Mouse (Mus musculus): ENCODE results near the gene Cracr2b. TPM values are rescaled to one million over a fixed set of nuclear protein-coding genes. Genes with fewer than 3 reads are reported as not detected.

Gene Cracr2b
- total and polyA plus RNA-seq, 3 experiments, result not detected

- dilution Hi-C loops (cut with MboI; ENCODE audit: extremely low pct_ligation_motif_present, extremely low pct_unique_long_range_greater_than_20kb, low sequenced_read_pairs) (no loop called here), in situ Hi-C loops (cut with MboI; ENCODE audit: low pct_ligation_motif_present, low pct_unique_long_range_greater_than_20kb, low sequenced_read_pairs) (no loop called here)
- Histone ChIP-seq H3K27me3 (replicated peaks) (no peaks in the 10 kb centered on the region), H3K9me3 (replicated peaks; ENCODE audit: low read length) (no peaks in the 10 kb centered on the region), H3K4me1 (ENCODE audit: control insufficient read depth in 1 of 2, insufficient read depth in 2 of 2) (peaks cover 11 to 26% of the 10 kb centered on the region in 2 experiments), H3K36me3 (replicated peaks in 1 of 2; ENCODE audit: control insufficient read depth in 1 of 2, insufficient read depth in 1 of 2, low read length in 1 of 2) (peaks cover 23 to 44% of the 10 kb centered on the region in 2 experiments), H3K9ac (ENCODE audit: insufficient read depth, low read depth) (no peak overlapping the region), H3K79me2 (replicated peaks; ENCODE audit: control insufficient read depth, extremely low read depth, insufficient read depth, poor library complexity, severe bottlenecking) (no peaks in the 10 kb centered on the region), H3K4me2 (ENCODE audit: insufficient read depth, low read depth, poor library complexity, severe bottlenecking) (no peak overlapping the region), H3K27ac (ENCODE audit: insufficient read depth, low read depth) (no peak overlapping the region), H3K4me3 (replicated peaks in 1 of 3; ENCODE audit: low read depth in 2 of 3, low read length in 2 of 3, poor library complexity in 1 of 3) (no peak overlapping the region)
- DNase-seq (ENCODE audit: extremely low read depth), result no peak
- TF ChIP-seq ZC3H11A (IDR thresholded peaks at IDR 0.05; ENCODE audit: low read depth, low read length) (no peak), MEF2A (IDR thresholded peaks at IDR 0.05; ENCODE audit: borderline replicate concordance, low read depth, low read length) (no peak), ZNF384 (IDR thresholded peaks at IDR 0.05; ENCODE audit: low read depth, low read length) (no peak), RAD21 (IDR thresholded peaks at IDR 0.05; ENCODE audit: low read depth, low read length) (no peak), ZKSCAN1 (IDR thresholded peaks at IDR 0.05; ENCODE audit: borderline replicate concordance, low read depth, low read length) (no peak), HCFC1 (IDR thresholded peaks at IDR 0.05; ENCODE audit: low read depth, low read length) (no peak), MAFK (IDR thresholded peaks at IDR 0.05; ENCODE audit: insufficient replicate concordance, low read length) (no peak), MYC (IDR thresholded peaks at IDR 0.05; ENCODE audit: low read depth, low read length) (no peak), NELFE (IDR thresholded peaks at IDR 0.05; ENCODE audit: low read depth, low read length) (no peak), MAX (IDR thresholded peaks at IDR 0.05; ENCODE audit: low read length) (no peak), BHLHE40 (IDR thresholded peaks at IDR 0.05; ENCODE audit: low read depth, low read length) (no peak), USF2 (conservative IDR thresholded peaks at IDR 0.05; ENCODE audit: low read depth, low read length) (no peak), POLR2A (IDR thresholded peaks at IDR 0.05; ENCODE audit: low read depth, low read length) (no peak), SIN3A (IDR thresholded peaks at IDR 0.05; ENCODE audit: low read length) (no peak), MAZ (IDR thresholded peaks at IDR 0.05; ENCODE audit: low read depth, low read length) (no peak), RCOR1 (conservative IDR thresholded peaks at IDR 0.05; ENCODE audit: low read depth, low read length) (no peak), SMC3 (IDR thresholded peaks at IDR 0.05; ENCODE audit: low read depth, low read length) (no peak), UBTF (IDR thresholded peaks at IDR 0.05; ENCODE audit: low read depth, low read length) (no peak), PAX5 (IDR thresholded peaks at IDR 0.05; ENCODE audit: low read length) (no peak)
Observed at GRCm38 (mm10) chr7:141457236-141457635, 3.7 kb upstream of the Cracr2b start.

GRCm38 (mm10) chr7:141457986-141458660 lies 2.8 kb upstream of the Cracr2b start:
- H3K4me2 ChIP-seq (ENCODE audit: insufficient read depth, low read depth, poor library complexity, severe bottlenecking), result no peak overlapping the region
- no peak overlapping the region for H3K4me3 ChIP-seq (replicated peaks in 1 of 3; ENCODE audit: low read depth in 2 of 3, low read length in 2 of 3, poor library complexity in 1 of 3)
- peaks cover 11 to 29% of the 10 kb centered on the region in 2 experiments for H3K4me1 ChIP-seq (ENCODE audit: control insufficient read depth in 1 of 2, insufficient read depth in 2 of 2)
- H3K9ac ChIP-seq (ENCODE audit: insufficient read depth, low read depth), result no peak overlapping the region
- no peak overlapping the region for H3K27ac ChIP-seq (ENCODE audit: insufficient read depth, low read depth)
- H3K36me3 ChIP-seq (replicated peaks in 1 of 2; ENCODE audit: control insufficient read depth in 1 of 2, insufficient read depth in 1 of 2, low read length in 1 of 2), result peaks cover 22 to 43% of the 10 kb centered on the region in 2 experiments
- dilution Hi-C loops (cut with MboI; ENCODE audit: extremely low pct_ligation_motif_present, extremely low pct_unique_long_range_greater_than_20kb, low sequenced_read_pairs), result no loop called here
- no peaks in the 10 kb centered on the region for H3K9me3 ChIP-seq (replicated peaks; ENCODE audit: low read length)
- H3K27me3 ChIP-seq (replicated peaks), result no peaks in the 10 kb centered on the region
- in situ Hi-C loops (cut with MboI; ENCODE audit: low pct_ligation_motif_present, low pct_unique_long_range_greater_than_20kb, low sequenced_read_pairs), result no loop called here
- H3K79me2 ChIP-seq (replicated peaks; ENCODE audit: control insufficient read depth, extremely low read depth, insufficient read depth, poor library complexity, severe bottlenecking), result no peaks in the 10 kb centered on the region
- no peak for DNase-seq (ENCODE audit: extremely low read depth)
- TF ChIP-seq SMC3 (IDR thresholded peaks at IDR 0.05; ENCODE audit: low read depth, low read length), result peak; percentile 44
- peak; percentile 58 for TF ChIP-seq RAD21 (IDR thresholded peaks at IDR 0.05; ENCODE audit: low read depth, low read length)
- no peak for TF ChIP-seq BHLHE40 (IDR thresholded peaks at IDR 0.05; ENCODE audit: low read depth, low read length)
- peak in 1 of 2 experiments; percentile 69; a peak in 2 of 4 replicates for TF ChIP-seq CTCF (conservative IDR thresholded peaks at IDR 0.05 in 1 of 2, IDR thresholded peaks at IDR 0.05 in 1 of 2; ENCODE audit: low read depth in 2 of 2, low read length in 2 of 2)
